Mouse (Mus musculus): ENCODE results near the gene E130218I03Rik. TPM values are rescaled to one million over a fixed set of nuclear protein-coding genes. Genes with fewer than 3 reads are reported as not detected.
"Not testable (repeated sequence)": the region's sequence is repeated elsewhere in the genome, so short reads cannot be mapped to it uniquely, and the experiment has no call there.

Gene E130218I03Rik
- polyA plus RNA-seq, 1 experiment from 2014 or later: 0.42 TPM

- H3K27me3 ChIP-seq (replicated peaks); H3K9ac ChIP-seq (replicated peaks); H3K4me2 ChIP-seq; H3K36me3 ChIP-seq; H3K4me1 ChIP-seq; H3K9me3 ChIP-seq (replicated peaks); H3K4me3 ChIP-seq (replicated peaks); ATAC-seq (ENCODE audit: low FRiP score); H3K27ac ChIP-seq (replicated peaks): not testable (repeated sequence)
Observed at GRCm38 (mm10) chr4:134269622-134270021, 26.2 kb downstream of the E130218I03Rik start.

- 83% methylated on average over 7 of the region's 7 CpGs for WGBS
- no peak overlapping the region for H3K9ac ChIP-seq (replicated peaks)
- peaks cover 8% of the 10 kb centered on the region for H3K36me3 ChIP-seq
- no peaks in the 10 kb centered on the region for H3K9me3 ChIP-seq (replicated peaks)
- no peak overlapping the region for H3K4me2 ChIP-seq
- ATAC-seq (ENCODE audit: low FRiP score): no peak
- no peaks in the 10 kb centered on the region for H3K27me3 ChIP-seq (replicated peaks)
- no peak overlapping the region for H3K4me3 ChIP-seq (replicated peaks)
- peaks cover 2% of the 10 kb centered on the region; the same call in 1 of the 2 replicates for H3K4me1 ChIP-seq
- no peak overlapping the region for H3K27ac ChIP-seq (replicated peaks)
Observed at GRCm38 (mm10) chr4:134271979-134272378, 28.5 kb downstream of the E130218I03Rik start.

- H3K27me3 ChIP-seq (replicated peaks): no peaks in the 10 kb centered on the region
- 0 out of 2 replicates have a peak overlapping the region, but pooled peaks have one; percentile 21 for H3K4me2 ChIP-seq
- H3K4me1 ChIP-seq: peaks cover 2% of the 10 kb centered on the region; the same call in 1 of the 2 replicates
- 29% methylated on average over 12 of the region's 13 CpGs for WGBS
- H3K9me3 ChIP-seq (replicated peaks): no peaks in the 10 kb centered on the region
- H3K27ac ChIP-seq (replicated peaks): no peak overlapping the region
- no peak overlapping the region for H3K4me3 ChIP-seq (replicated peaks)
- ATAC-seq (ENCODE audit: low FRiP score): no peak
- H3K36me3 ChIP-seq: peaks cover 16% of the 10 kb centered on the region
- H3K9ac ChIP-seq (replicated peaks): no peak overlapping the region
Observed at GRCm38 (mm10) chr4:134272731-134273416, 29.4 kb downstream of the E130218I03Rik start.

- no peaks in the 10 kb centered on the region for H3K27me3 ChIP-seq (replicated peaks)
- peaks cover 2% of the 10 kb centered on the region; the same call in 1 of the 2 replicates for H3K4me1 ChIP-seq
- WGBS: 8% methylated on average over 14 of the region's 14 CpGs
- H3K9me3 ChIP-seq (replicated peaks): no peaks in the 10 kb centered on the region
- no peak overlapping the region for H3K27ac ChIP-seq (replicated peaks)
- ATAC-seq (ENCODE audit: low FRiP score): no peak
- H3K4me2 ChIP-seq: 0 out of 2 replicates have a peak overlapping the region, but pooled peaks have one; percentile 21
- H3K36me3 ChIP-seq: peaks cover 21% of the 10 kb centered on the region
- H3K4me3 ChIP-seq (replicated peaks): no peak overlapping the region
- no peak overlapping the region for H3K9ac ChIP-seq (replicated peaks)
Observed at GRCm38 (mm10) chr4:134273417-134274345, 30.2 kb downstream of the E130218I03Rik start.

GRCm38 (mm10) chr4:134284942-134285341 lies 41.5 kb downstream of the E130218I03Rik start:
- Histone ChIP-seq H3K27ac (replicated peaks) (no peak overlapping the region), H3K4me2 (no peak overlapping the region), H3K36me3 (peaks cover 37% of the 10 kb centered on the region), H3K4me3 (replicated peaks) (no peak overlapping the region), H3K4me1 (peaks cover 31% of the 10 kb centered on the region), H3K9ac (replicated peaks) (no peak overlapping the region), H3K27me3 (replicated peaks) (no peaks in the 10 kb centered on the region), H3K9me3 (replicated peaks) (no peaks in the 10 kb centered on the region)
- WGBS: 97% methylated on average over 2 of the region's 2 CpGs
- no peak for ATAC-seq (ENCODE audit: low FRiP score)

- H3K27me3 ChIP-seq (replicated peaks): no peaks in the 10 kb centered on the region
- H3K36me3 ChIP-seq: peaks cover 26% of the 10 kb centered on the region
- peak overlapping the region; percentile 100 for H3K4me3 ChIP-seq (replicated peaks)
- ATAC-seq (ENCODE audit: low FRiP score): peak; percentile 62
- H3K9ac ChIP-seq (replicated peaks): peak overlapping the region; percentile 94
- WGBS: 3% methylated on average over 56 of the region's 59 CpGs
- H3K4me2 ChIP-seq: peak overlapping the region; percentile 93
- H3K4me1 ChIP-seq: peaks cover 31% of the 10 kb centered on the region
- no peaks in the 10 kb centered on the region for H3K9me3 ChIP-seq (replicated peaks)
- H3K27ac ChIP-seq (replicated peaks): peak overlapping the region; percentile 100
Observed at GRCm38 (mm10) chr4:134286226-134287167, 43.0 kb downstream of the E130218I03Rik start.

GRCm38 (mm10) chr4:134287168-134287564 lies 43.7 kb downstream of the E130218I03Rik start:
- peak overlapping the region; percentile 93 for H3K4me2 ChIP-seq
- peaks cover 31% of the 10 kb centered on the region for H3K4me1 ChIP-seq
- peak overlapping the region; percentile 99 for H3K9ac ChIP-seq (replicated peaks)
- peak overlapping the region; percentile 100 for H3K4me3 ChIP-seq (replicated peaks)
- H3K27ac ChIP-seq (replicated peaks): peak overlapping the region; percentile 100
- ATAC-seq (ENCODE audit: low FRiP score): peak; percentile 95
- H3K9me3 ChIP-seq (replicated peaks): no peaks in the 10 kb centered on the region
- WGBS: under 1% methylated on average over 54 of the region's 59 CpGs
- H3K27me3 ChIP-seq (replicated peaks): no peaks in the 10 kb centered on the region
- H3K36me3 ChIP-seq: peaks cover 21% of the 10 kb centered on the region

GRCm38 (mm10) chr4:134287575-134288025 lies 44.1 kb downstream of the E130218I03Rik start, which contains the start of gene Pdik1l:
Gene Pdik1l (minus strand): TSS chr4:134287895.
- WGBS: under 1% methylated on average over 43 of the region's 43 CpGs
- Histone ChIP-seq H3K4me2 (peak within 1 kb of the TSS; percentile 93), H3K4me1 (peaks cover 31% of the 10 kb centered on the region), H3K27ac (replicated peaks) (peak within 1 kb of the TSS; percentile 100), H3K27me3 (replicated peaks) (no peaks in the 10 kb centered on the region), H3K4me3 (replicated peaks) (peak within 1 kb of the TSS; percentile 100), H3K9ac (replicated peaks) (peak within 1 kb of the TSS; percentile 99), H3K9me3 (replicated peaks) (no peaks in the 10 kb centered on the region), H3K36me3 (peaks cover 16% of the 10 kb centered on the region)
- peak; percentile 80 for ATAC-seq (ENCODE audit: low FRiP score)

GRCm38 (mm10) chr4:134288397-134289256 lies 45.2 kb downstream of the E130218I03Rik start:
- H3K9me3 ChIP-seq (replicated peaks): no peaks in the 10 kb centered on the region
- 0 out of 2 replicates have a peak, but pooled peaks cover 4% of the 10 kb centered on the region for H3K27me3 ChIP-seq (replicated peaks)
- H3K4me2 ChIP-seq: peak overlapping the region; percentile 79
- ATAC-seq (ENCODE audit: low FRiP score): no peak
- H3K27ac ChIP-seq (replicated peaks): peak overlapping the region; percentile 100
- 26% methylated on average over 11 of the region's 11 CpGs for WGBS
- H3K9ac ChIP-seq (replicated peaks): peak overlapping the region; percentile 99
- H3K4me1 ChIP-seq: peaks cover 31% of the 10 kb centered on the region
- peak overlapping the region; percentile 100 for H3K4me3 ChIP-seq (replicated peaks)
- peaks cover 12% of the 10 kb centered on the region; the same call in 1 of the 2 replicates for H3K36me3 ChIP-seq

- WGBS: 22% methylated on average over 7 of the region's 7 CpGs
- Histone ChIP-seq H3K4me3 (replicated peaks) (no peak overlapping the region), H3K4me1 (peaks cover 13% of the 10 kb centered on the region), H3K27me3 (replicated peaks) (0 out of 2 replicates have a peak, but pooled peaks cover 4% of the 10 kb centered on the region), H3K36me3 (no peaks in the 10 kb centered on the region), H3K9me3 (replicated peaks) (no peaks in the 10 kb centered on the region), H3K4me2 (no peak overlapping the region), H3K27ac (replicated peaks) (no peak overlapping the region), H3K9ac (replicated peaks) (no peak overlapping the region)
- ATAC-seq (ENCODE audit: low FRiP score): no peak
Observed at GRCm38 (mm10) chr4:134292067-134292466, 48.6 kb downstream of the E130218I03Rik start.

Measured in neural tube, embryonic 15.5 days (tissue).